Mouse (Mus musculus): ENCODE results near the gene Mfap1b. TPM values are rescaled to one million over a fixed set of nuclear protein-coding genes. Genes with fewer than 3 reads are reported as not detected.

Gene Mfap1b
- total and polyA plus RNA-seq, 3 experiments = 15.6 to 29.7 (median 24.3) TPM

GRCm38 (mm10) chr2:121442259-121443067 lies 31.4 kb downstream of the Mfap1b start:
- dilution Hi-C loops (cut with MboI; ENCODE audit: extremely low pct_ligation_motif_present, extremely low pct_unique_long_range_greater_than_20kb, low sequenced_read_pairs) (no loop called here), in situ Hi-C loops (cut with MboI; ENCODE audit: low pct_ligation_motif_present, low pct_unique_long_range_greater_than_20kb, low sequenced_read_pairs) (no loop called here)
- Histone ChIP-seq H3K27ac (ENCODE audit: insufficient read depth, low read depth) (no peak overlapping the region), H3K36me3 (replicated peaks in 1 of 2; ENCODE audit: control insufficient read depth in 1 of 2, insufficient read depth in 1 of 2, low read length in 1 of 2) (peaks cover 16 to 24% of the 10 kb centered on the region in 2 experiments), H3K27me3 (replicated peaks) (peaks cover 33% of the 10 kb centered on the region), H3K4me1 (ENCODE audit: control insufficient read depth in 1 of 2, insufficient read depth in 2 of 2) (peaks cover 6 to 30% of the 10 kb centered on the region in 2 experiments), H3K9ac (ENCODE audit: insufficient read depth, low read depth) (no peak overlapping the region), H3K4me3 (replicated peaks in 1 of 3; ENCODE audit: low read depth in 2 of 3, low read length in 2 of 3, poor library complexity in 1 of 3) (peak overlapping the region in 2 of 3 experiments; percentile 23 to 25), H3K9me3 (replicated peaks; ENCODE audit: low read length) (no peaks in the 10 kb centered on the region), H3K79me2 (replicated peaks; ENCODE audit: control insufficient read depth, extremely low read depth, insufficient read depth, poor library complexity, severe bottlenecking) (no peaks in the 10 kb centered on the region), H3K4me2 (ENCODE audit: insufficient read depth, low read depth, poor library complexity, severe bottlenecking) (peak overlapping the region; percentile 90)
- peak; percentile 90 for DNase-seq (ENCODE audit: extremely low read depth)
- TF ChIP-seq ZMIZ1 (IDR thresholded peaks at IDR 0.05; ENCODE audit: low read depth, low read length) = no peak
- peak; percentile 85 for TF ChIP-seq MAZ (IDR thresholded peaks at IDR 0.05; ENCODE audit: low read depth, low read length)
- TF ChIP-seq PAX5 (IDR thresholded peaks at IDR 0.05; ENCODE audit: low read length) = no peak
- TF ChIP-seq MXI1 (IDR thresholded peaks at IDR 0.05; ENCODE audit: low read depth, low read length) = peak; percentile 39
- no peak for TF ChIP-seq SMC3 (IDR thresholded peaks at IDR 0.05; ENCODE audit: low read depth, low read length)
- 0 out of 2 replicates have a peak, but pooled peaks have one; percentile 14 for TF ChIP-seq POLR2AphosphoS2 (IDR thresholded peaks at IDR 0.05; ENCODE audit: low read depth, low read length)
- no peak for TF ChIP-seq ZNF384 (IDR thresholded peaks at IDR 0.05; ENCODE audit: low read depth, low read length)
- peak; percentile 72 for TF ChIP-seq JUN (IDR thresholded peaks at IDR 0.05; ENCODE audit: insufficient read depth, low read depth, low read length)
- no peak for TF ChIP-seq ZC3H11A (IDR thresholded peaks at IDR 0.05; ENCODE audit: low read depth, low read length)
- TF ChIP-seq MYC (IDR thresholded peaks at IDR 0.05; ENCODE audit: low read depth, low read length) = peak; percentile 49; the same call in 1 of the 2 replicates
- TF ChIP-seq USF1 (IDR thresholded peaks at IDR 0.05; ENCODE audit: low read depth, low read length) = no peak
- TF ChIP-seq MEF2A (IDR thresholded peaks at IDR 0.05; ENCODE audit: borderline replicate concordance, low read depth, low read length) = peak; percentile 82
- TF ChIP-seq BHLHE40 (IDR thresholded peaks at IDR 0.05; ENCODE audit: low read depth, low read length) = peak; percentile 89
- TF ChIP-seq SIN3A (IDR thresholded peaks at IDR 0.05; ENCODE audit: low read length) = peak; percentile 85
- TF ChIP-seq GABPA (IDR thresholded peaks at IDR 0.05; ENCODE audit: insufficient replicate concordance, low read depth, low read length) = no peak
- TF ChIP-seq CHD2 (IDR thresholded peaks at IDR 0.05; ENCODE audit: low read length) = peak; percentile 74
- TF ChIP-seq TCF12 (IDR thresholded peaks at IDR 0.05; ENCODE audit: low read depth, low read length) = peak; percentile 86
- TF ChIP-seq CHD1 (IDR thresholded peaks at IDR 0.05; ENCODE audit: low read depth, low read length) = 0 out of 2 replicates have a peak, but pooled peaks have one; percentile 3
- no peak for TF ChIP-seq CTCF (conservative IDR thresholded peaks at IDR 0.05 in 1 of 2, IDR thresholded peaks at IDR 0.05 in 1 of 2; ENCODE audit: low read depth in 2 of 2, low read length in 2 of 2)
- TF ChIP-seq HCFC1 (IDR thresholded peaks at IDR 0.05; ENCODE audit: low read depth, low read length) = no peak
- peak; percentile 97 for TF ChIP-seq IRF4 (IDR thresholded peaks at IDR 0.05; ENCODE audit: low read depth, low read length)
- no peak for TF ChIP-seq ZKSCAN1 (IDR thresholded peaks at IDR 0.05; ENCODE audit: borderline replicate concordance, low read depth, low read length)
- TF ChIP-seq ELF1 (IDR thresholded peaks at IDR 0.05; ENCODE audit: low read depth, low read length) = 0 out of 2 replicates have a peak, but pooled peaks have one; percentile 4
- peak; percentile 95 for TF ChIP-seq RCOR1 (conservative IDR thresholded peaks at IDR 0.05; ENCODE audit: low read depth, low read length)
- TF ChIP-seq EP300 (IDR thresholded peaks at IDR 0.05; ENCODE audit: low read length) = peak; percentile 85
- TF ChIP-seq UBTF (IDR thresholded peaks at IDR 0.05; ENCODE audit: low read depth, low read length) = no peak
- TF ChIP-seq RAD21 (IDR thresholded peaks at IDR 0.05; ENCODE audit: low read depth, low read length) = no peak; the same call in none of the 2 replicates
- no peak for TF ChIP-seq TBP (conservative IDR thresholded peaks at IDR 0.05; ENCODE audit: low read depth, low read length)
- no peak for TF ChIP-seq POLR2A (IDR thresholded peaks at IDR 0.05; ENCODE audit: low read depth, low read length)
- TF ChIP-seq USF2 (conservative IDR thresholded peaks at IDR 0.05; ENCODE audit: low read depth, low read length) = no peak
- TF ChIP-seq NRF1 (IDR thresholded peaks at IDR 0.05; ENCODE audit: low read depth, low read length) = no peak
- TF ChIP-seq KAT2A (IDR thresholded peaks at IDR 0.05; ENCODE audit: insufficient replicate concordance, low read length) = 0 out of 2 replicates have a peak, but pooled peaks have one; percentile 64
- TF ChIP-seq MAFK (IDR thresholded peaks at IDR 0.05; ENCODE audit: insufficient replicate concordance, low read length) = peak; percentile 97
- no peak for TF ChIP-seq NELFE (IDR thresholded peaks at IDR 0.05; ENCODE audit: low read depth, low read length)
- peak; percentile 65; the same call in 1 of the 2 replicates for TF ChIP-seq ETS1 (conservative IDR thresholded peaks at IDR 0.05; ENCODE audit: low read depth, low read length)
- TF ChIP-seq MAX (IDR thresholded peaks at IDR 0.05; ENCODE audit: low read length) = peak; percentile 23; the same call in 1 of the 2 replicates
- TF ChIP-seq JUND (conservative IDR thresholded peaks at IDR 0.05; ENCODE audit: low read depth, low read length) = peak; percentile 72
- no peak for TF ChIP-seq E2F4 (IDR thresholded peaks at IDR 0.05; ENCODE audit: insufficient replicate concordance, low read depth, low read length)
